Mouse (Mus musculus): ENCODE results near the gene Elmsan1.

Gene Elmsan1

GRCm38 (mm10) chr12:84151911-84152310 lies 66.8 kb downstream of the Elmsan1 start:
- in situ Hi-C loops (cut with MboI, MseI), result no loop called here

GRCm38 (mm10) chr12:84150976-84151375 lies 67.7 kb downstream of the Elmsan1 start:
- in situ Hi-C loops (cut with MboI, MseI), result no loop called here

GRCm38 (mm10) chr12:84149971-84150370 lies 68.7 kb downstream of the Elmsan1 start:
- in situ Hi-C loops (cut with MboI, MseI), result no loop called here

GRCm38 (mm10) chr12:84148622-84149012 lies 70.1 kb downstream of the Elmsan1 start:
- in situ Hi-C loops (cut with MboI, MseI), result no loop called here

- in situ Hi-C loops (cut with MboI, MseI), result no loop called here
Observed at GRCm38 (mm10) chr12:84147954-84148621, 70.6 kb downstream of the Elmsan1 start, which contains the start of gene Pnma1. Pnma1 (minus strand) TSS chr12:84148489.

GRCm38 (mm10) chr12:84142281-84143050 lies 76.2 kb downstream of the Elmsan1 start:
- in situ Hi-C loops (cut with MboI, MseI), result no loop called here

DNA sequence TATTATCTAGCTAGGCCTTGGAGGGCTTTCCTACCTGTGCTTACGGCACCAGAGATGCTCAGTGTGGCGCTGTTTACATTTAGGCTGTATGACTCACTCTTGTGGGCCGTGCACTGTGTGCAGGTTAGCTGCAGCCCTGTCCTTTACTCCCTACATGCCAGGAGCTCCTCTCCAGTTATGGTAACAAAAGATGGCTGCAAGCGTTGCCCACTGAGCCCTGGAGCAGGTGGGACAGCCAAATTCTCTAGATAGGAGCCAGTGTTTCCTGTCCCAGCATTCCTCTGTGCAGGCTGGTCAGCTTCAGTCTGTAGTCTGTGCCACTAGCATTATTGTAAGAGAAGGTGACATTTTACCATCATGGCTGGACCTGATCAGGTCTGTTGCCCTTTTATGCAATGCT lies 77.4 kb downstream of the Elmsan1 start:
- in situ Hi-C loops (cut with MboI, MseI), result no loop called here

DNA sequence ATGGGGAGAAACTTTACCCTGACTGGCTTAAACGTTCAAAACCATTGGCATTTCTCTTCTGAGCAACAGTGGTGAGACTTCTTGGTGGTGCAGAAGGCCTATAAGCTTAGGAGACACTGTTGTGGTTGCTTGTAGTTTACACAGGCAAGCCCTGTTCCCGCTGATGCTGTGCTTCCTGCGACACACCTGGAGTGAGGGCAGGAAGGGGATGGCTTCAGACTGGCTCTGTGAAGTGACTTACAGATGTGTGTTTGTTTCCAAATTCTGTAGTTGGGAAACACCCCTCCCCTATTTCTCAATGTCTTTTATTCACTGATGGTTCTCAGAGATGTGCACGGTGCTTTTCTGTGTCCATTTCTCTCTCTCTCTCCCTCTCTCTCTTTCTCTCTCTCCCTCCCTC lies 78.5 kb downstream of the Elmsan1 start:
- in situ Hi-C loops (cut with MboI, MseI), result no loop called here

- in situ Hi-C loops (cut with MboI, MseI), result no loop called here
Observed at GRCm38 (mm10) chr12:84137131-84137530, 81.5 kb downstream of the Elmsan1 start.

DNA sequence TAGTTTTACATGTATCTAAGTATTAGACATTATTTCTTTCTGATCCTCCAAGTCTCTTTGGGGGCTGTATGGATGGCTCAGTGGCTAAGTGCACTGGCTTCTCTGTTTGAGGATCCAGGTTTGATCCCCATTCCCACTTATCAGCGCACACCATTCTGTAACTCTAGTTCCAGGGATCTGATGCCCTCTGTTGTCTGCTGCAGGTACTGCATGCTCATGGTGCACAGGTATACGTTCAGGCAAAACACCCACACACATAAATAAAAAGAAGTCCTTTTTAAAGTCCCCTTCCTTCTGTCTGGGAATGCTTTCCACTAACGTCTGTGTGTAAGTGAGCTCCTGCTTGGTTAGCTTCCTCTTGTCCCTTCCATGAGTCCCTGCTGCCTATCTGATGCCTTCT lies 86.4 kb downstream of the Elmsan1 start:
- in situ Hi-C loops (cut with MboI, MseI), result no loop called here

DNA sequence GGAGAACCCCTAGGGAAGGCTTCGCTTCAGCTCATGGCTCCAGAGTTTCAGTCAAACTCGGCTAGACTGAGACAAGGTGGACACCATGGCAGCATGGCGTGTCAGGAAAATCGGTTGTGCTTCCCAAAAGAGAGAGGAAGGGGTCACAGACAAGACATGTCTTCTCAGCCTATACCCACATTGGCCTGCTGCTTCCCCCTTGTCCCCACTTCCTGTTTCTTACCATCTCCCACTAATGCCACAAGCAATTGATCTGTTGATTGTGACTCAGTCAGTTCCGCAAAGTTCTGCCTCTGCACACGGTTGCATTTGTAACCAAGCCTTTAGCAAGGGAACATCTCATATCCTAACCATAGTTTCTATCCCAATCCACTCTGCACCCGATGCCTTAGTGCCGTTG lies 88.8 kb downstream of the Elmsan1 start:
- in situ Hi-C loops (cut with MboI, MseI), result no loop called here

DNA sequence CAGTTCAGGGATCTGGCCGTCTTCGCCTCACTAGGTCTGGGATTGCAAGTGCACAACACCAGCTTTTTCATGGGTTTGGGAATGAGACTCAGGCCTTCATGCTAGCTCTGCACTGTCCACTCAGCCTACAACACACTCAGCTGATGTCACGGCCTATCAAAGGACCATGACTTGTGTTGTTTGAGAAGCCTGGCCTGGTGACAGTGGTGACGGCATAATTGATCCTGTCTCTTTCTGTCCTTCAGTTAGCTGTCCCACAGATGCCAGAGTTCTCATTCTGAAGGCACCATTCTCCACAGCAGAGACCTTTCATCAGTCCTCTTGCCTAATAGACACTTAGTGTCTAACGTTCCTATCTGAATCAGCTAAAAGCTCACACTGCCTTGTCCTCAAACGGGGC lies 90.1 kb downstream of the Elmsan1 start:
- in situ Hi-C loops (cut with MboI, MseI), result no loop called here

DNA sequence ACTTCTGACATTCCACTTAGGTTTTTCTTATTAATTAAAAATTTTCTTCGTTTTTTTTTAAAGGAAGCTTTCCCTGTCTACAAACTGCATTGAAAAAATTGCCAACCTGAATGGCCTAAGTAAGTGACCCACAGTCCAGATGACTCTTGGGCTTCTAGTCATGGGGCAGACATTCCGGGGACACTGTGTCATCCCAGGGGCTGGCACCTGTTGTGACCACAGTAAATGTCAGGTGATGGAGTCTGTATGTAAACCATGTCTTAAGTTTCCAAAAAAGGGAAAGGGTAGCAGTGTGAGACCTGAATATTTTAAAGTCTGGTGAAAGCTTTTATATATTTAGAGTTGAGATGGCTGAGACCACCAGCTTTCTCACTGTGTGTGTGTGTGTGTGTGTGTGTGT lies 91.8 kb downstream of the Elmsan1 start:
- in situ Hi-C loops (cut with MboI, MseI), result no loop called here

GRCm38 (mm10) chr12:84125892-84126291 lies 92.8 kb downstream of the Elmsan1 start:
- in situ Hi-C loops (cut with MboI, MseI), result no loop called here

DNA sequence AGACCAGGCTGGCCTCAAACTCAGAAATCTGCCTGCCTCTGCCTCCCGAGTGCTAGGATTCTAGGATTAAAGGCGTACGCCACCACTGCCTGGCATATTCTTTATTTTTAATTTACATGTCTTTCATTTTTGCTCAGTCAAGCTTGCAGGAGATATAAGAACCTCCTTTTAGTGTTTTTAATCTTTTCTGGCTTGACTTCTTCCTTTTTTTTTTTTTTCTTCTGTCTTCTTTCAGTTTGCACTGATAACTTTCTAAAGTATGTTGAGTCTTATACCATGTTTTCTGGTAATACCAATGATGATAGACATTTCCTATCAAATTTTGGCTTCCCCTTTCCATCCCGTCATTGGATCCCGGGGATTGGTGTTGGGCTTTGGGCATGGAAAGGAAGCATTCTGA lies 99.1 kb downstream of the Elmsan1 start:
- in situ Hi-C loops (cut with MboI, MseI), result no loop called here

DNA sequence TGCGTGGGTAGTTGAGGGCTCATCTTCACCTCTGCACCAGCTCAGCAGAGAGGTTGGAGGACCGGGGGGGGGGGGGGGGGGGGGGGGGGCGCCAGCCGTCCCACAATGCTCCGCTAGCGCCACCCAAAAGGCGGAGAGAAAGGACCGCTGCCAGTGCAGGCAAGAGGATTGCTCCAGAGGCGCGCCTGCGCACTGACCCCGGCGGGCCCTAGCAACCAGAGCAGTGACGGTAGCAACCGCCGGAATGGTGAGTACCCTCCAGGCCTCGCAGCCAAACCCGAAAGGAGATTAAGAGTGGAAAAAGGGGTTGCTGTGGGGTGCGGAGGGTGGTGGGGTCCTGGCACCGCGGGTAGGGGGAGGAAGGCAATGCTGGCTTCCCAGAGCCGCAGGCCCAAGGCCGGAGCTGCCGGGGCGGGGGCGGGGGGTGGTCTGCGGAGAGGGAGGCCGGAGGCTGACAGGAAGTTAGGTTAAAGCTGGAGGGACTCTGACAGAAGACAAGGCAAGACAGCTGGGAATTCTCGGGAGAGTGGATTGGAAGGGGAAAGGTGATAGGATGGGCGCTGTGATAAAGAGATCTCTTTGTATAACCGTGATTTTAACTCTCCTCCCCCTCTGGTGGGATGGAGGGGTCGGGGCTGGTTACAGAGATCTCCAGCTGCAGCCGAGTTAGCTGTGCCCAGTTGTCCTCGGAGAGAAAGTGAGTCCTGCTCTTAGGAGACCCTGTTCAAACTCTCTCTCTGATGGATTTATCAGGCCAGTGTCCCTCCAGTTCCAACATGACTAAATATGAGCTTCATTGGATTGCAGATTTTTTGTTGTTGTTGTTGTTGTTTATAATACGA lies 104.3 kb downstream of the Elmsan1 start, which contains the start of gene Dnal1:
TSS of gene Dnal1 (plus strand) at position 214 of the 842 bp plus-strand sequence.
- in situ Hi-C loops (cut with MboI, MseI), result no loop called here

DNA sequence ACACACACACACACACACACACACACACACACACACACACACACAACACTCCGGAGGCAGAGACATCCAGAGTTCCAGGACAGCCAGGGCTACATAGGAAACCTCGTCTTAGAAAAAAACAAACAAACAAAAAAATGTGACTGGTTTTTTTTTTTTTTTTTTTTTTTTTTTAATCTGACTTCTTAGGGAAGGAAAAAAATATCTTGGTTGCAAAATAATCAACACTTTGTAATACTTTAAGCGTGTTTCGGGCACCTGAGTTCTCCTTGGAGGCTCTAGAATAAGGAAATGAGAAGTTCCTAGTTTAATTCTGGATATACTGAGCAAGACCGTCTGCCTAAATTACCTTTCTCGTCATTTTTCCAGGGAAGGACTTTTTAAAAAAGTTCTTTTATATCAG lies 105.0 kb downstream of the Elmsan1 start:
- in situ Hi-C loops (cut with MboI, MseI), result no loop called here

GRCm38 (mm10) chr12:84110814-84111213 lies 107.9 kb downstream of the Elmsan1 start:
- in situ Hi-C loops (cut with MboI, MseI), result no loop called here

GRCm38 (mm10) chr12:84109924-84110323 lies 108.8 kb downstream of the Elmsan1 start:
- in situ Hi-C loops (cut with MboI, MseI), result no loop called here

- in situ Hi-C loops (cut with MboI, MseI), result no loop called here
Observed at GRCm38 (mm10) chr12:84107692-84108091, 111.0 kb downstream of the Elmsan1 start.

GRCm38 (mm10) chr12:84107012-84107411 lies 111.7 kb downstream of the Elmsan1 start:
- in situ Hi-C loops (cut with MboI, MseI), result no loop called here

DNA sequence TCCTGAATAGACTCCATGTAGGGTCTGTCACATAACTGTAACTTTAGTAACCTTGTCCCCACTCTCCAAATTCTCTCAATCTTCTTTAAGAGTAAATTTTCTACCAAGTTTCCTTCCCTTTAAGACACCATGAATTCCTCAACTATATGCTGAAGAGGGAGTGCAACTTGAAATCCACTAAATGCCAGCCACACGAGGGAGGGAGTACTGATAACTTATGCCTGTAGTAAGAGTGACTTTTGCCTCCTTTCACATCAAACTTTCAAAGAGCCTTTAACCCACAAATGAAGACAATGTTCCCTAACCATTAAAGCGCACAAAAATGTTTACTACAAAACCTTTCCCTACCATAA lies 117.2 kb downstream of the Elmsan1 start:
- in situ Hi-C loops (cut with MboI, MseI), result no loop called here

All from T-helper 1 cell (primary cell).